ENCODE assay signal across 8 mouse cellular contexts in genomic region chr1:161071272-161071620, GRCm38 (mm10). TPM values are rescaled to one million over a fixed set of nuclear protein-coding genes. Genes with fewer than 3 reads are reported as not detected.
DNase-seq lines count a peak whose midpoint lies in the region; ATAC-seq and TF ChIP-seq lines count a peak whose summit lies in the region.

No protein-coding gene starts in this region.

- no peak for DNase-seq in heart, postnatal 14 days
- DNase-seq in MEL (ENCODE audit: low read depth, low spot score) = no peak
- no peak for DNase-seq in midbrain, embryonic 11.5 days (ENCODE audit: low spot score, missing footprints)
- DNase-seq in adrenal gland, adult 18-20 months (ENCODE audit: low spot score in 2 of 2) = no peak
- no peak for DNase-seq in embryo, embryonic 9.5 days (ENCODE audit: extremely low spot score)
- DNase-seq in kidney, adult 18-20 months = no peak

- TF ChIP-seq RAD21 in MEL (IDR thresholded peaks at IDR 0.05; ENCODE audit: low read depth, low read length) = no peak

- intact Hi-C loops in heart, postnatal 14 days (cut with DNase I) = loop anchor here (5.0 to 10.0 kb wide), 2 partner anchors 61 to 124 kb away; partner anchors contain the start of gene Klhl20

- H3K4me2 ChIP-seq in heart, embryonic 14.5 days (ENCODE audit: low read length) = peak overlapping the region; percentile 83
- H3K4me2 ChIP-seq in hindbrain, embryonic 12.5 days (replicated peaks) = peak overlapping the region; percentile 74
- peak overlapping the region; percentile 68 for H3K4me2 ChIP-seq in midbrain, embryonic 11.5 days

- no peaks in the 10 kb centered on the region for H3K27me3 ChIP-seq in heart, embryonic 14.5 days (ENCODE audit: control insufficient read depth, insufficient read depth, low read length)
- H3K27me3 ChIP-seq in MEL (ENCODE audit: control insufficient read depth in 1 of 2, insufficient read depth in 2 of 2, low read length in 2 of 2) = no peaks in the 10 kb centered on the region
- H3K27me3 ChIP-seq in hindbrain, embryonic 12.5 days = no peaks in the 10 kb centered on the region
- no peaks in the 10 kb centered on the region for H3K27me3 ChIP-seq in midbrain, embryonic 11.5 days (ENCODE audit: control insufficient read depth, insufficient read depth, low read length)

- peak overlapping the region; percentile 49 to 66 for H3K27ac ChIP-seq in heart, embryonic 14.5 days (replicated peaks in 1 of 2; ENCODE audit: control insufficient read depth in 1 of 2, insufficient read depth in 1 of 2, low read depth in 2 of 2, low read length in 2 of 2)
- peak overlapping the region; percentile 82 for H3K27ac ChIP-seq in MEL (ENCODE audit: control insufficient read depth, low read depth, low read length)
- peak overlapping the region; percentile 45; the same call in 1 of the 2 replicates for H3K27ac ChIP-seq in hindbrain, embryonic 12.5 days
- H3K27ac ChIP-seq in midbrain, embryonic 11.5 days (ENCODE audit: low read depth, low read length) = no peak overlapping the region

- TF ChIP-seq EP300 in MEL (IDR thresholded peaks at IDR 0.05; ENCODE audit: low read depth in 1 of 2, low read length in 2 of 2) = no peak

- no peak for ATAC-seq in heart, embryonic 14.5 days (ENCODE audit: insufficient number of reproducible peaks, insufficient read depth, low FRiP score, low read depth)
- no peak for ATAC-seq in hindbrain, embryonic 12.5 days (ENCODE audit: low FRiP score)
- ATAC-seq in midbrain, embryonic 11.5 days (ENCODE audit: low FRiP score) = no peak

- H3K36me3 ChIP-seq in heart, embryonic 14.5 days (ENCODE audit: control insufficient read depth, insufficient read depth, low read length) = peaks cover 13% of the 10 kb centered on the region
- H3K36me3 ChIP-seq in MEL (ENCODE audit: control insufficient read depth in 1 of 2, insufficient read depth in 2 of 2, low read length in 2 of 2) = peaks cover 0 to 22% of the 10 kb centered on the region in 2 experiments; a peak in 3 of 4 replicates
- 0 out of 2 replicates have a peak, but pooled peaks cover 1% of the 10 kb centered on the region for H3K36me3 ChIP-seq in hindbrain, embryonic 12.5 days
- H3K36me3 ChIP-seq in midbrain, embryonic 11.5 days (ENCODE audit: control insufficient read depth, insufficient read depth, low read length) = no peaks in the 10 kb centered on the region

- no peak for TF ChIP-seq POLR2A in MEL (IDR thresholded peaks at IDR 0.05; ENCODE audit: control insufficient read depth in 1 of 2, insufficient read depth in 1 of 2, low read depth in 1 of 2, low read length in 2 of 2, poor library complexity in 1 of 2)

- 0% methylated on average over 12 of the region's 12 CpGs for WGBS in heart, embryonic 14.5 days
- WGBS in hindbrain, embryonic 12.5 days = under 1% methylated on average over 12 of the region's 12 CpGs
- whole genome bisulfite sequencing in midbrain, embryonic 11.5 days = under 1% methylated on average over 12 of the region's 12 CpGs

- peaks cover 7 to 24% of the 10 kb centered on the region in 2 experiments for H3K4me1 ChIP-seq in heart, embryonic 14.5 days (ENCODE audit: control insufficient read depth in 2 of 2, insufficient read depth in 2 of 2, low read length in 2 of 2)
- H3K4me1 ChIP-seq in MEL (ENCODE audit: control insufficient read depth in 1 of 2, insufficient read depth in 2 of 2, low read length in 2 of 2) = peaks cover 0 to 11% of the 10 kb centered on the region in 2 experiments; a peak in 2 of 4 replicates
- peaks cover 36% of the 10 kb centered on the region for H3K4me1 ChIP-seq in hindbrain, embryonic 12.5 days
- peaks cover 23% of the 10 kb centered on the region for H3K4me1 ChIP-seq in midbrain, embryonic 11.5 days (ENCODE audit: control insufficient read depth, insufficient read depth, low read length)

- no peak for TF ChIP-seq CTCF in MEL (IDR thresholded peaks at IDR 0.05 in 2 of 3, conservative IDR thresholded peaks at IDR 0.05 in 1 of 3; ENCODE audit: control insufficient read depth in 1 of 3, insufficient read depth in 1 of 3, low read depth in 2 of 3, low read length in 3 of 3, poor library complexity in 1 of 3, severe bottlenecking in 1 of 3)

- peaks cover 43% of the 10 kb centered on the region for H3K79me2 ChIP-seq in MEL (ENCODE audit: control insufficient read depth, insufficient read depth, low read length, poor library complexity)

- H3K9me3 ChIP-seq in heart, embryonic 14.5 days (ENCODE audit: control insufficient read depth, low read length) = no peaks in the 10 kb centered on the region
- H3K9me3 ChIP-seq in MEL (replicated peaks; ENCODE audit: insufficient read depth, low read length) = no peaks in the 10 kb centered on the region
- H3K9me3 ChIP-seq in hindbrain, embryonic 12.5 days (replicated peaks) = no peaks in the 10 kb centered on the region
- H3K9me3 ChIP-seq in midbrain, embryonic 11.5 days (ENCODE audit: control insufficient read depth, low read length) = no peaks in the 10 kb centered on the region

- H3K4me3 ChIP-seq in heart, embryonic 14.5 days (ENCODE audit: control insufficient read depth in 1 of 2, insufficient read depth in 1 of 2, low read depth in 1 of 2, low read length in 2 of 2) = peak overlapping the region; percentile 86 to 87
- peak overlapping the region; percentile 80 to 98 for H3K4me3 ChIP-seq in MEL (ENCODE audit: control insufficient read depth in 1 of 2, insufficient read depth in 1 of 2, low read depth in 2 of 2, low read length in 2 of 2)
- peak overlapping the region; percentile 74 for H3K4me3 ChIP-seq in hindbrain, embryonic 12.5 days
- peak overlapping the region; percentile 73 for H3K4me3 ChIP-seq in midbrain, embryonic 11.5 days (ENCODE audit: low read depth, low read length)

- H3K9ac ChIP-seq in heart, embryonic 14.5 days (ENCODE audit: low read length) = peak overlapping the region; percentile 90
- H3K9ac ChIP-seq in MEL (ENCODE audit: control insufficient read depth, low read depth, low read length, poor library complexity, severe bottlenecking) = peak overlapping the region; percentile 96
- peak overlapping the region; percentile 71 for H3K9ac ChIP-seq in hindbrain, embryonic 12.5 days
- H3K9ac ChIP-seq in midbrain, embryonic 11.5 days (ENCODE audit: low read length) = peak overlapping the region; percentile 75

TF ChIP-seq in MEL, 35 proteins besides CTCF, POLR2A, EP300 and RAD21:
- TF ChIP-seq MAZ (IDR thresholded peaks at IDR 0.05; ENCODE audit: low read depth, low read length) = no peak
- no peak for TF ChIP-seq GATA1 (IDR thresholded peaks at IDR 0.05; ENCODE audit: low read depth, low read length)
- peak; percentile 14; the same call in 1 of the 2 replicates for TF ChIP-seq SIN3A (IDR thresholded peaks at IDR 0.05; ENCODE audit: low read length)

RNA-seq across cellular contexts. Expression of gene Cenpl, which starts 0.7 kb away (rescaled TPM):
- polyA plus RNA-seq in heart, embryonic 14.5 days (2014; fragmentation: Nextera tagmentation; extraction: Ambion mirVana) = 16.6 and 19.0 TPM in 2 replicates
- 1 to 10 TPM; 1.9 to 2.2 TPM for total RNA-seq in heart, postnatal 14 days (2021)
- total RNA-seq in MEL (2012; rRNA removed) = 6.2 and 6.3 TPM in 2 replicates
- polyA plus RNA-seq in MEL (2012; ENCODE audit: insufficient read depth in 1 of 2, insufficient read length in 2 of 2, low read depth in 1 of 2, low replicate concordance in 2 of 2, missing spikeins in 1 of 2) = 10 to 100 TPM in 1 of 2 experiments, not detected in 1; 16.9 TPM
- 23.6 and 24.3 TPM in 2 replicates for polyA plus RNA-seq in hindbrain, embryonic 12.5 days (2016; fragmentation: Nextera tagmentation; extraction: Ambion mirVana)
- 41.6 and 45.8 TPM in 2 replicates for polyA plus RNA-seq in midbrain, embryonic 11.5 days (2014; fragmentation: Nextera tagmentation; extraction: Ambion mirVana)
- 1 to 10 TPM; 1.8 to 1.9 TPM for total RNA-seq in adrenal gland, adult 18-20 months (2021)

RNA-seq across cellular contexts. Expression of gene Dars2, which starts 0.8 kb away (rescaled TPM):
- polyA plus RNA-seq in heart, embryonic 14.5 days (2014; fragmentation: Nextera tagmentation; extraction: Ambion mirVana) = 27.4 and 34.0 TPM in 2 replicates
- 10 to 100 TPM; 17.4 to 17.6 TPM for total RNA-seq in heart, postnatal 14 days (2021)
- 53.1 and 66.2 TPM in 2 replicates for total RNA-seq in MEL (2012; rRNA removed)
- 10 to 100 TPM in 1 of 2 experiments, not detected in 1; 83.6 TPM for polyA plus RNA-seq in MEL (2012; ENCODE audit: insufficient read depth in 1 of 2, insufficient read length in 2 of 2, low read depth in 1 of 2, low replicate concordance in 2 of 2, missing spikeins in 1 of 2)
- 30.6 and 33.5 TPM in 2 replicates for polyA plus RNA-seq in hindbrain, embryonic 12.5 days (2016; fragmentation: Nextera tagmentation; extraction: Ambion mirVana)
- polyA plus RNA-seq in midbrain, embryonic 11.5 days (2014; fragmentation: Nextera tagmentation; extraction: Ambion mirVana) = 56.3 and 58.7 TPM in 2 replicates
- total RNA-seq in adrenal gland, adult 18-20 months (2021) = 10 to 100 TPM; 24.3 to 27.5 TPM

RNA-seq across cellular contexts. Expression of gene Zbtb37, which starts 36.6 kb away (rescaled TPM):
- 9.4 and 9.7 TPM in 2 replicates for polyA plus RNA-seq in heart, embryonic 14.5 days (2014; fragmentation: Nextera tagmentation; extraction: Ambion mirVana)
- 10 to 100 TPM; 12.8 to 15.8 TPM for total RNA-seq in heart, postnatal 14 days (2021)
- total RNA-seq in MEL (2012; rRNA removed) = 5.2 and 5.7 TPM in 2 replicates
- 1 to 10 TPM in 1 of 2 experiments, not detected in 1; 4.2 TPM for polyA plus RNA-seq in MEL (2012; ENCODE audit: insufficient read depth in 1 of 2, insufficient read length in 2 of 2, low read depth in 1 of 2, low replicate concordance in 2 of 2, missing spikeins in 1 of 2)
- 9.6 and 11.4 TPM in 2 replicates for polyA plus RNA-seq in hindbrain, embryonic 12.5 days (2016; fragmentation: Nextera tagmentation; extraction: Ambion mirVana)
- polyA plus RNA-seq in midbrain, embryonic 11.5 days (2014; fragmentation: Nextera tagmentation; extraction: Ambion mirVana) = 10.7 and 15.0 TPM in 2 replicates
- total RNA-seq in adrenal gland, adult 18-20 months (2021) = 10 to 100 TPM; 11.1 to 12.9 TPM
